Mouse (Mus musculus): ENCODE measurements around the gene Hmbs. TPM values are rescaled to one million over a fixed set of nuclear protein-coding genes. Genes with fewer than 3 reads are reported as not detected.
"Not testable (repeated sequence)": the region's sequence is repeated elsewhere in the genome, so short reads cannot be mapped to it uniquely, and the experiment has no call there.

Gene Hmbs
- total RNA-seq, 1 experiment from 2014 or later: 3.3 TPM

GRCm38 (mm10) chr9:44347621-44348020, 3.6 kb upstream of the Hmbs start:
- no peak for ATAC-seq (ENCODE audit: extremely low read depth, insufficient number of reproducible peaks, low FRiP score, poor library complexity, severe bottlenecking)

- ATAC-seq (ENCODE audit: extremely low read depth, insufficient number of reproducible peaks, low FRiP score, poor library complexity, severe bottlenecking): no peak
Measured at GRCm38 (mm10) chr9:44347166-44347565, 3.1 kb upstream of the Hmbs start.

- no peak for ATAC-seq (ENCODE audit: extremely low read depth, insufficient number of reproducible peaks, low FRiP score, poor library complexity, severe bottlenecking)
Measured at GRCm38 (mm10) chr9:44345570-44346433, 1.8 kb upstream of the Hmbs start.

- no peak for ATAC-seq (ENCODE audit: extremely low read depth, insufficient number of reproducible peaks, low FRiP score, poor library complexity, severe bottlenecking)
Measured at GRCm38 (mm10) chr9:44343290-44343689, 738 bp downstream of the Hmbs start.

DNA sequence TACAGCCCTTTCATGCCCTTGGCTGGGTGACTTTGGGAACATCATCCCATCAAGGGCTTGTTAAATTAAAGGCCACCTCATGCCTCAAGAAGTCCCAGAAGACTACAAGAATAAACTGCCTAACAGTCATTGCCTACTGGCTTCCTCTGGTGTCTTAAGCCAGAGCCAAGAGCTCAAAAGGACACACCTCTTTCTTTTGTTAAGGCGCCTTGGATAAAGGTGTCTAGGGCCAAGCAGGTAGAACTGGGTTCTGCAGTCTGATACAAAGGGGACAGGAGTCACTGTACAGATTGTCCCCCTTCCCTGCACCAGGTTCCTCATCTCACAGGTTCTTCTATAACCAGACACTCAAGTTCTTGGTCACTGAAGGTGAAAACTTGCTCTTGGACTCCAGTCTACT, 1.4 kb downstream of the Hmbs start:
- ATAC-seq (ENCODE audit: extremely low read depth, insufficient number of reproducible peaks, low FRiP score, poor library complexity, severe bottlenecking): no peak

DNA sequence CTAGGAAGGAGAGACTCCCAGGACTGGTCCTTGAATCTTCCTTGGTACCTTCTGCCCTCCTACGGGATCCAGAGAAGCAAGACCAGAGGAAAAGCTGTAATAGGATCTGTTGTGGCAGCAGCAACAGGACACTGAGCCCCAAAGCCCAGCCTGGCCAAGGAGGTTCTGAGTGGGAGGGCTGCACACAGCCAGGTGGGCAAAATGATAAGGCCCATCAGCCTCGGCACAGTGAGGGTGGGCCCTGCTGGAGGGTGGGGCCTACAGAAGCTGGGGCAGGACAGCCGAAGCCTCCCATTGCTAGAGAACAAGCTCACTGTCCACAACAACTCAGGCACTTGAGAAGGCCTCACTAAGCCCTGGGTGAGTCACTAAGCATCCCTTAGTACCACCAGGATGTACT, 1.9 kb downstream of the Hmbs start:
- no peak for ATAC-seq (ENCODE audit: extremely low read depth, insufficient number of reproducible peaks, low FRiP score, poor library complexity, severe bottlenecking)

GRCm38 (mm10) chr9:44341487-44341886, 2.5 kb downstream of the Hmbs start:
- no peak for ATAC-seq (ENCODE audit: extremely low read depth, insufficient number of reproducible peaks, low FRiP score, poor library complexity, severe bottlenecking)

DNA sequence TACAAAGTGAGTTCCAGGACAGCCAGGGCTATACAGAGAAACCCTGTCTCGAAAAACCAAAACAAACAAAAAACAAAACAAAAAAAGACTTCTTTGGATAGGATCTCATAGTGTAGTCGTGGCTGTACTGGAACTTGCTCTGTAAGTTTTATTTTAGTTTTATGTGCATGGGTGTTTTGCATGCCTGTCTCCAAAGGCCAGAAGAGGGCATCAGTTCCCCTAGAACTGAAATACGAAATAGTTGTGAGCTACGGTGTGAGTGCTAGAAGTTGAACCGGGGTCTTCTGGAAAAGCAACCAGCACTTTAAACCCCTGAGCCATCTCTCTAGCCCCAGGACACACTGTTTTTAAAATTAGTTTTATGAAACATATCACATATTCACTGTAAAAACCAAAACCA, 5.5 kb downstream of the Hmbs start:
- no peak for ATAC-seq (ENCODE audit: extremely low read depth, insufficient number of reproducible peaks, low FRiP score, poor library complexity, severe bottlenecking)

DNA sequence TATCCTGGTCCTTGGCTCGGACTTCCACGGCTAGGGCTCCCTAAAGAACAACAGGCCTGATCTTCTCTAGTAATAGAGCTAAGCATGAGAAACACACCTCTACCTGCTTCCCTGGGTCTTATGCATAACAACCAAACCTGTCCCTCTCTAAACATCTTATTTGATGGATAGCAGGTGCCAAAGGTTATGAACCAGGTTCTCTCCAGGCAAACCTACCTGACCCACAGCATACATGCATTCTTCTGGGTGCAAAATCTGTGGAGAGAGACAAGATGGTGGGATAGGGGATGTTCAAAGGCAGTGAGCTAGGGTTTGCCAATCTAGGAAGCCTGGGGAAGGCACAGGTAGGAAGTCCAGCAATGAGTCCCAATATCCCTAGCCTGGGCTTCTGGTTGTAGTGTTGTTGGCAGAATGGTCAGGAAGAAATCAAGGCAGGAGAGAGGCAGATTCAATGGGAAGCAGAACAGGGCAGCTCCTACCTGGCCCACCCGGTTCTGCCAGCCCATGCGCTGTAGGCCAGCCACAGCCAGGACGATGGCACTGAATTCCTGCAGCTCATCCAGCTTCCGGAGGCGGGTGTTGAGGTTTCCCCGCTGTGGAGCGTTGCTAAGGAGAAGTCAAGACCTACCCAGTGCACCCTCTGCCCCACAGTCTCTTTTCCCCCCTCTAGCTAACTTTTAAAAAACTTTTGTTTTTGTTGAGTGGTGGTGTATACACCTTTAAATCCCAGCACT, 6.4 kb downstream of the Hmbs start:
- ATAC-seq (ENCODE audit: extremely low read depth, insufficient number of reproducible peaks, low FRiP score, poor library complexity, severe bottlenecking): no peak

- ATAC-seq (ENCODE audit: extremely low read depth, insufficient number of reproducible peaks, low FRiP score, poor library complexity, severe bottlenecking): no peak
Measured at GRCm38 (mm10) chr9:44336964-44337363, 7.1 kb downstream of the Hmbs start.

DNA sequence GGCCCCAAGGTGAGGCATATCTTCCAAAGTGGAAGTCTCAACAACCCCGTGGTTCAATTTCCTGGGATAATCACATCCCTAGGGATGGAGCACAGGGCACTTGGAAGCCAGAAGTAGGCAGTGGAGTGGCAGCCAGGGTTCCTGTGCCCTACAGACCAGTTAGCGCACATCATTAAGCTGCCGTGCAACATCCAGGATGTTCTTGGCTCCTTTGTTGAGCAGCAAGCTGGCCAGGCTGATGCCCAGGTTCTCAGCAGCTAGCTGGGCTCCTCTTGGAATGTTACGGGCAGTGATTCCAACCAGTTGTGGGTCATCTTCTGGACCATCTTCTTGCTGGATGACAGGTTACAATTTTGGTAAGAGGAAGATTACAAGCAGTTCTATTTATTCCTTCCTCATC, 7.5 kb downstream of the Hmbs start:
- ATAC-seq (ENCODE audit: extremely low read depth, insufficient number of reproducible peaks, low FRiP score, poor library complexity, severe bottlenecking): not testable (repeated sequence)

DNA sequence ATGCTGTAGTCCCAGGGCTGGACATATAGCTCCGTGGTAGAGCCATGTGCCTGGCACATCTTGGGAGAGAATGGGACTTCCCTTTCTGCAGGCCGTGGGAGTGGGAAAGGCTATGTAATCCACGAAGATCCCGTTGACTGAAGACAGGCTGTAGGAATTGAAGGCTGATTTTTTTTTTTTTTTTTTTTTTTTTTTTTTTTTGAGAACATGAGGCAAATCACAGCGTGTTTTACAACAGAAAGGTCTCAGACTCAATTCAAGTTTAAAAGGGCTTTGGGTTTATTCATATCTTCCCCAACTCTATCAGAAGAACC, 8.0 kb downstream of the Hmbs start:
- ATAC-seq (ENCODE audit: extremely low read depth, insufficient number of reproducible peaks, low FRiP score, poor library complexity, severe bottlenecking): no peak

DNA sequence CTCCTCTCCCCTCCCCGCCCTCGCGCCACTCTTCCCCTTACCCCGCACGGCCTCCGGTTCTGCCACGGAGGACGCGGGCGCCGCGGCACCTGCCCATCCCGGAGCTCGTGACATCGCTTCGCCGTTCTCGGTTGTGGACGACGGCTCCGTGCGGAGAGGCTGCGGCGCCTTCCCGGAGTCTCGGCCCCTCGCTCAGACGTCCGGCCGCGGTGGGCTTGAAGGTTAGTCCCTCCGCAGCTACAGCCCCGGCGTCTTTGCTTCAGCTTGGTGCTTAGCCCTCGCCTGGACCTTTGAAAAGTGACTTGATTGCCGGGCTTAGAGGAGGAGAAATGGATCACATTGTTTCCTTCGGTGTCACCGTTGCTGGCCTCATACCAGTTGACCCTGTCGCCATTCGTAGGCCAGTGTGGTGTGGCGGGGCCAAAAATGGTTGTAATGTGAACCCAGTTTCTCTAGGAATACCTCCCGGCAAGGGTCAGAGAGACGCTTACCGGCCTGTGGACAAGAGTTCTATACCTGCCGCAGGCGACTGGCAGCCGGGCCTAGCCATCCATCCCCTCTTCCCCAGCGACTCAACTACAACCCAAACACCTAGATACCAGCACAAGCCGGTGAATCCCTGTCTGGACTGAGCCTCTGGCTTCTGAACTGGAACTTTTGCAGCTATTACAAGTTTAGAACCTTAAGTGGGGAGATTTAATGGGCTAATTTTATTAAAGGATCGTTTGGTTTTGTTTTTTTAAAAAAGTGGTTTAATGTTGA, 8.5 kb downstream of the Hmbs start:
- no peak for ATAC-seq (ENCODE audit: extremely low read depth, insufficient number of reproducible peaks, low FRiP score, poor library complexity, severe bottlenecking)

- ATAC-seq (ENCODE audit: extremely low read depth, insufficient number of reproducible peaks, low FRiP score, poor library complexity, severe bottlenecking): peak; percentile 96
Measured at GRCm38 (mm10) chr9:44334396-44335330, 9.4 kb downstream of the Hmbs start, which contains the start of gene H2afx. Gene H2afx, plus strand, starts transcription at chr9:44334694.

DNA sequence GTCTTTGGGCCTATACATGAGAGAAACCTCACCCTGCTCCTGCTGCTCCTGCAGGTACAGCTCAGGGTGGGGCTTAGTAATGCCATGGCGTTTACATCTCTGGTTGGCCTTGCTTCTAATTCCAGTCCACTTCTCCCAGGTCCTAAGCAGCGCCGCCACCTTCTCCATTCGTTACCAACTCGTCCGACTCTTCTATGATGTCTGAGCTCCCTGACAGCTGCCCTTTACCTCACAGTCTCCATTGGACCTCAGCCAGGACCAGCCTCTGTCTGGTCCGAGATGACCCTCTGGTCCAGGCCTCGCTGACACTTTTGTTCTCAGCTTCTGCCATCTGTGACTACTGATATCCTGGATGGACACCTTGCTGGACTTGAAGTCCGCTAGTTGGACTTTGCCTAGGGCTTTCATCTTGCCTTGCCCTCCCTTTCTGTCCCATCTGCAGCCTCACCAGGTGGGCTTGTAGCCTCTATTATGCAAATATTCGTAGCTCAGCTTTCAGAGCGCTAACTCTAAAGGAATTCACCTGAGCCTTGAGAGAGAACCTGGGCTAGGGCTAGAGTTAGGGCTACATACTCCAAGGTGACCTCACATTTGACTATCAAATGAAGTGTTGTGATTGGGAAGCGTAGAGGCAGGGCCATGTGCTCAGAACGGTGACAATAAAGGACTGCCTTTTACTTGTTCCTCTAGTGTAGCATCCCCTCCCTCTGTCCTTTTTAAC, 10.9 kb downstream of the Hmbs start:
- ATAC-seq (ENCODE audit: extremely low read depth, insufficient number of reproducible peaks, low FRiP score, poor library complexity, severe bottlenecking): no peak

GRCm38 (mm10) chr9:44330736-44331135, 13.3 kb downstream of the Hmbs start:
- no peak for ATAC-seq (ENCODE audit: extremely low read depth, insufficient number of reproducible peaks, low FRiP score, poor library complexity, severe bottlenecking)

GRCm38 (mm10) chr9:44327926-44328325, 16.1 kb downstream of the Hmbs start:
- ATAC-seq (ENCODE audit: extremely low read depth, insufficient number of reproducible peaks, low FRiP score, poor library complexity, severe bottlenecking): no peak

- no peak for ATAC-seq (ENCODE audit: extremely low read depth, insufficient number of reproducible peaks, low FRiP score, poor library complexity, severe bottlenecking)
Measured at GRCm38 (mm10) chr9:44327064-44327711, 16.8 kb downstream of the Hmbs start.
